In genomic region chr17:94054436-94055060, GRCm38 (mm10) we compare ENCODE assay signal across 30 mouse cellular contexts.
DNase-seq lines count a peak whose midpoint lies in the region; ATAC-seq lines count a peak whose summit lies in the region.
"Had no signal": no experiment of that assay in that cellular context is flagged by ENCODE, and none has a peak within 500 bp of the region (broad histone marks: within the 10 kb centered on the region; RNA-seq: fewer than 3 reads in every experiment).

No protein-coding gene starts in this region.

- H3K27ac ChIP-seq in forebrain, embryonic 15.5 days (replicated peaks): peak overlapping the region; percentile 27; the same call in 1 of the 2 replicates
- no peak overlapping the region for H3K27ac ChIP-seq in forebrain, embryonic 11.5 days (ENCODE audit: low read depth, low read length)
- no peak overlapping the region for H3K27ac ChIP-seq in intestine, embryonic 16.5 days (ENCODE audit: low read length)
- H3K27ac ChIP-seq: embryonic facial prominence, embryonic 10.5 days; embryonic facial prominence, embryonic 15.5 days; limb, embryonic 10.5 days; limb, embryonic 15.5 days; liver, embryonic 13.5 days; midbrain, embryonic 13.5 days had no signal

- H3K4me2 ChIP-seq in forebrain, embryonic 15.5 days (replicated peaks): no peak overlapping the region
- no peak overlapping the region for H3K4me2 ChIP-seq in forebrain, embryonic 11.5 days (ENCODE audit: low read depth, low read length, severe bottlenecking)
- no peak overlapping the region for H3K4me2 ChIP-seq in intestine, embryonic 16.5 days (ENCODE audit: low read depth, low read length)
- H3K4me2 ChIP-seq: embryonic facial prominence, embryonic 15.5 days; heart, embryonic 11.5 days; limb, embryonic 15.5 days; liver, embryonic 13.5 days; midbrain, embryonic 13.5 days had no signal

- no peaks in the 10 kb centered on the region for H3K36me3 ChIP-seq in forebrain, embryonic 15.5 days
- H3K36me3 ChIP-seq in forebrain, embryonic 11.5 days (ENCODE audit: control insufficient read depth, insufficient read depth, low read length): no peaks in the 10 kb centered on the region
- H3K36me3 ChIP-seq in intestine, embryonic 16.5 days (ENCODE audit: control insufficient read depth, insufficient read depth, low read length): no peaks in the 10 kb centered on the region
- H3K36me3 ChIP-seq: embryonic facial prominence, embryonic 10.5 days; embryonic facial prominence, embryonic 15.5 days; limb, embryonic 10.5 days; limb, embryonic 15.5 days; liver, embryonic 13.5 days; midbrain, embryonic 13.5 days had no signal

- no peaks in the 10 kb centered on the region for H3K4me1 ChIP-seq in forebrain, embryonic 15.5 days
- no peaks in the 10 kb centered on the region for H3K4me1 ChIP-seq in forebrain, embryonic 11.5 days (replicated peaks; ENCODE audit: control insufficient read depth, insufficient read depth, low read length)
- H3K4me1 ChIP-seq in intestine, embryonic 16.5 days (ENCODE audit: control insufficient read depth, insufficient read depth, low read length): no peaks in the 10 kb centered on the region
- H3K4me1 ChIP-seq: embryonic facial prominence, embryonic 10.5 days; embryonic facial prominence, embryonic 15.5 days; limb, embryonic 10.5 days; limb, embryonic 15.5 days; liver, embryonic 13.5 days; megakaryocyte, embryonic 14.5 days; midbrain, embryonic 13.5 days had no signal

- H3K4me3 ChIP-seq in forebrain, embryonic 15.5 days: no peak overlapping the region
- no peak overlapping the region for H3K4me3 ChIP-seq in forebrain, embryonic 11.5 days (ENCODE audit: low read depth, low read length)
- no peak overlapping the region for H3K4me3 ChIP-seq in intestine, embryonic 16.5 days (ENCODE audit: low read length)
- H3K4me3 ChIP-seq: embryonic facial prominence, embryonic 10.5 days; embryonic facial prominence, embryonic 15.5 days; limb, embryonic 10.5 days; limb, embryonic 15.5 days; liver, embryonic 13.5 days; megakaryocyte, embryonic 14.5 days; midbrain, embryonic 13.5 days had no signal

- H3K9me3 ChIP-seq in forebrain, embryonic 15.5 days: no peaks in the 10 kb centered on the region
- H3K9me3 ChIP-seq in forebrain, embryonic 11.5 days (ENCODE audit: control insufficient read depth, low read length): no peaks in the 10 kb centered on the region
- no peaks in the 10 kb centered on the region for H3K9me3 ChIP-seq in intestine, embryonic 16.5 days (ENCODE audit: control insufficient read depth, low read length)
- H3K9me3 ChIP-seq: embryonic facial prominence, embryonic 10.5 days; embryonic facial prominence, embryonic 15.5 days; limb, embryonic 10.5 days; limb, embryonic 15.5 days; liver, embryonic 13.5 days; megakaryocyte, embryonic 14.5 days; midbrain, embryonic 13.5 days had no signal

- H3K9ac ChIP-seq in forebrain, embryonic 15.5 days (replicated peaks): no peak overlapping the region
- H3K9ac ChIP-seq in forebrain, embryonic 11.5 days (ENCODE audit: low read length): no peak overlapping the region
- no peak overlapping the region for H3K9ac ChIP-seq in intestine, embryonic 16.5 days (ENCODE audit: low read depth, low read length)
- H3K9ac ChIP-seq: embryonic facial prominence, embryonic 15.5 days; limb, embryonic 15.5 days; liver, embryonic 13.5 days; midbrain, embryonic 13.5 days had no signal

- ATAC-seq in forebrain, embryonic 15.5 days (replicated peaks): peak; percentile 87
- ATAC-seq in forebrain, embryonic 11.5 days (replicated peaks; ENCODE audit: low FRiP score): no peak
- no peak for ATAC-seq in intestine, embryonic 16.5 days
- ATAC-seq: hindbrain, embryonic 16.5 days; lung, postnatal 0 days; midbrain, embryonic 13.5 days; Patski had no signal

- WGBS in forebrain, embryonic 15.5 days: 58% methylated on average over 3 of the region's 3 CpGs
- WGBS in forebrain, embryonic 11.5 days: 82% methylated on average over 3 of the region's 3 CpGs
- 59% methylated on average over 3 of the region's 3 CpGs for WGBS in intestine, embryonic 16.5 days

- DNase-seq in forebrain, embryonic 11.5 days (ENCODE audit: low spot score): no peak
- DNase-seq in brain, embryonic 18.5 days (ENCODE audit: low read depth, low spot score): peak; percentile 51
- peak; percentile 25 to 54 for DNase-seq in layer of hippocampus, adult 8-10 months (ENCODE audit: low spot score in 2 of 2)
- DNase-seq in adrenal gland, postnatal 10 days: no peak
- no peak for DNase-seq in right cerebral cortex, adult 18-20 months
- DNase-seq: adrenal gland, postnatal 14 days; cerebellum, adult 2 months; cerebellum, postnatal 14 days; gastrocnemius, postnatal 25 days; heart, adult 18-20 months; kidney, adult 2 months; kidney, postnatal 36 days; liver, embryonic 13.5 days; lung, adult 18-20 months; lung, postnatal 4 days; right cerebral cortex, postnatal 14 days; thymus, adult 18-20 months; thymus, postnatal 25 days had no signal

- no peaks in the 10 kb centered on the region for H3K27me3 ChIP-seq in forebrain, embryonic 15.5 days
- H3K27me3 ChIP-seq in forebrain, embryonic 11.5 days (ENCODE audit: control insufficient read depth, insufficient read depth, low read length): no peaks in the 10 kb centered on the region
- H3K27me3 ChIP-seq in intestine, embryonic 16.5 days (replicated peaks; ENCODE audit: control insufficient read depth, insufficient read depth, low read length): no peaks in the 10 kb centered on the region
- H3K27me3 ChIP-seq: embryonic facial prominence, embryonic 15.5 days; limb, embryonic 15.5 days; liver, embryonic 13.5 days; megakaryocyte, embryonic 14.5 days; midbrain, embryonic 13.5 days; Patski had no signal

Comparison
In these comparisons a context has a peak if more than half of its experiments do, and no peak if none do; other contexts are left out.
1. DNase-seq: peak in brain, embryonic 18.5 days (single experiment) and layer of hippocampus, adult 8-10 months (2 of 2); none in forebrain, embryonic 11.5 days (single experiment), adrenal gland, postnatal 10 days (single experiment) and right cerebral cortex, adult 18-20 months (single experiment).